Mouse (Mus musculus) stomach, postnatal 0 days (tissue): Measurements from ENCODE around the gene Nfe2l1. TPM values are rescaled to one million over a fixed set of nuclear protein-coding genes. Genes with fewer than 3 reads are reported as not detected.

Source experiments
- ATAC-seq: fragments of 200-750 bp; cut with Nextera tagmentation; 2 replicates; pipeline ENCODE4 v1.8.0; 2017; ENCODE audit not compliant: low FRiP score, low TSS enrichment
- DNase-seq: peaks from one replicate; pipeline ENCODE4 v3.0.0-alpha.2; 2016; ENCODE audit warnings: low spot score
- H3K27ac ChIP-seq: fragments of 300-500 bp; sonication (generic); replicated peaks from 2 replicates; pipeline ENCODE4 v1.5.1; 2014; ENCODE audit warnings: mild to moderate bottlenecking, control low read depth
- H3K27me3 ChIP-seq: fragments of 300-500 bp; sonication (generic); 2 replicates; pipeline ENCODE4 v1.6.1; 2014; ENCODE audit warnings: low read length; ENCODE audit not compliant: control insufficient read depth, insufficient read depth
- H3K36me3 ChIP-seq: fragments of 300-500 bp; sonication (generic); 2 replicates; pipeline ENCODE4 v1.6.1; 2014; ENCODE audit warnings: low read length, mixed read lengths; ENCODE audit not compliant: control insufficient read depth, insufficient read depth
- H3K4me1 ChIP-seq: fragments of 300-500 bp; sonication (generic); replicated peaks from 2 replicates; pipeline ENCODE4 v1.6.1; 2014; ENCODE audit warnings: antibody characterized with exemption; ENCODE audit not compliant: control insufficient read depth, insufficient read depth
- H3K4me2 ChIP-seq: fragments of 300-500 bp; sonication (generic); replicated peaks from 2 replicates; pipeline ENCODE4 v1.6.1; 2014; ENCODE audit warnings: low read depth, mild to moderate bottlenecking, control low read depth, moderate library complexity
- H3K4me3 ChIP-seq: fragments of 300-500 bp; sonication (generic); 2 replicates; pipeline ENCODE4 v1.5.1; 2014; ENCODE audit warnings: low read depth, low read length, control low read depth
- H3K9ac ChIP-seq: fragments of 300-500 bp; sonication (generic); 2 replicates; pipeline ENCODE4 v1.6.1; 2014; ENCODE audit warnings: mild to moderate bottlenecking, low read length, control low read depth, mixed read lengths
- H3K9me3 ChIP-seq: fragments of 300-500 bp; sonication (generic); 2 replicates; pipeline ENCODE4 v1.6.1; 2016; ENCODE audit warnings: low read length; ENCODE audit not compliant: control insufficient read depth
- CTCF ChIP-seq: IDR thresholded peaks from 2 replicates; pipeline ENCODE4 v1.5.1; 2016; ENCODE audit warnings: antibody characterized with exemption, low read depth, mild to moderate bottlenecking, moderate library complexity
- EP300 ChIP-seq: optimal IDR thresholded peaks from 2 replicates; pipeline ENCODE3; 2016; ENCODE audit warnings: antibody characterized with exemption
- whole genome bisulfite sequencing: fragments of 180-500 bp; shearing (Covaris S2); extraction: QIAGEN DNeasy Blood & Tissue Kit; methylation state at CpG from one replicate; pipeline ENCODE4 v1.1.7; 2014; 5-methylcytosine and 5-hydroxymethylcytosine counted together
- polyA plus RNA-seq: library from polyadenylated mRNA; unstranded; fragments of >200 nt; fragmentation: Nextera tagmentation; extraction: Ambion mirVana; gene quantifications from 2 replicates; pipeline ENCODE4 v1.2.1, GENCODE M21; 2015

Nfe2l1 gene
- polyA plus RNA-seq, 1 experiment from 2014 or later = 35.6 TPM

- WGBS = 2% methylated on average over 58 of the region's 59 CpGs
- TF ChIP-seq CTCF (peak; percentile 87), EP300 (no peak)
These were observed 52.5 kb downstream of the Nfe2l1 start, which contains the start of gene Snx11 for GRCm38 (mm10) chr11:96776968-96777962. TSS of gene Snx11 (minus strand) at chr11:96777559.

GRCm38 (mm10) chr11:96776068-96776467 lies 53.7 kb downstream of the Nfe2l1 start:
- Histone ChIP-seq H3K27me3 (no peaks in the 10 kb centered on the region), H3K9me3 (no peaks in the 10 kb centered on the region), H3K36me3 (peaks cover 10% of the 10 kb centered on the region; the same call in 1 of the 2 replicates), H3K4me1 (no peaks in the 10 kb centered on the region), H3K27ac (no peak overlapping the region), H3K4me3 (no peak overlapping the region), H3K4me2 (peak overlapping the region; percentile 88), H3K9ac (no peak overlapping the region)
- 46% methylated on average over 3 of the region's 3 CpGs for WGBS
- TF ChIP-seq CTCF (peak; percentile 55), EP300 (no peak)
- no peak for ATAC-seq
- no peak for DNase-seq

More at GRCm38 (mm10) chr11:96776968-96777962, 52.5 kb downstream of the Nfe2l1 start, which contains the start of gene Snx11:
- Histone ChIP-seq H3K4me3 (peak within 1 kb of the TSS; percentile 71), H3K4me1 (no peaks in the 10 kb centered on the region), H3K4me2 (peak within 1 kb of the TSS; percentile 88), H3K9me3 (no peaks in the 10 kb centered on the region), H3K9ac (peak within 1 kb of the TSS; percentile 63), H3K36me3 (peaks cover 3% of the 10 kb centered on the region; the same call in 1 of the 2 replicates), H3K27ac (peak within 1 kb of the TSS; percentile 70), H3K27me3 (no peaks in the 10 kb centered on the region)
- peak; percentile 100 for DNase-seq
- peak; percentile 100 for ATAC-seq

- H3K9me3 ChIP-seq = no peaks in the 10 kb centered on the region
These were observed 54.1 kb downstream of the Nfe2l1 start for GRCm38 (mm10) chr11:96775665-96776064.

GRCm38 (mm10) chr11:96775063-96775462 lies 54.7 kb downstream of the Nfe2l1 start:
- no peak overlapping the region for H3K27ac ChIP-seq
- H3K4me1 ChIP-seq = no peaks in the 10 kb centered on the region
- peaks cover 14% of the 10 kb centered on the region; the same call in 1 of the 2 replicates for H3K36me3 ChIP-seq
- no peak overlapping the region for H3K9ac ChIP-seq
- DNase-seq = no peak
- TF ChIP-seq CTCF (no peak), EP300 (no peak)
- H3K27me3 ChIP-seq = no peaks in the 10 kb centered on the region
- H3K4me2 ChIP-seq = no peak overlapping the region
- WGBS = 88% methylated on average over 8 of the region's 8 CpGs
- no peak overlapping the region for H3K4me3 ChIP-seq
- H3K9me3 ChIP-seq = no peaks in the 10 kb centered on the region
- no peak for ATAC-seq

More at GRCm38 (mm10) chr11:96775665-96776064, 54.1 kb downstream of the Nfe2l1 start:
- peaks cover 13% of the 10 kb centered on the region; the same call in 1 of the 2 replicates for H3K36me3 ChIP-seq
- no peaks in the 10 kb centered on the region for H3K27me3 ChIP-seq
- H3K9ac ChIP-seq = no peak overlapping the region
- no peak overlapping the region for H3K27ac ChIP-seq
- H3K4me2 ChIP-seq = no peak overlapping the region
- DNase-seq (no peak), ATAC-seq (no peak)
- TF ChIP-seq CTCF (no peak), EP300 (no peak)
- H3K4me3 ChIP-seq = no peak overlapping the region
- 76% methylated on average over 7 of the region's 7 CpGs for WGBS
- no peaks in the 10 kb centered on the region for H3K4me1 ChIP-seq

- H3K9ac ChIP-seq = no peak overlapping the region
- TF ChIP-seq EP300 (no peak), CTCF (peak; percentile 50)
- no peak overlapping the region for H3K4me3 ChIP-seq
- H3K4me2 ChIP-seq = no peak overlapping the region
- no peaks in the 10 kb centered on the region for H3K9me3 ChIP-seq
- H3K27me3 ChIP-seq = no peaks in the 10 kb centered on the region
- H3K36me3 ChIP-seq = peaks cover 14% of the 10 kb centered on the region; the same call in 1 of the 2 replicates
- no peak for ATAC-seq
- DNase-seq = no peak
- WGBS = 83% methylated on average over 3 of the region's 3 CpGs
- H3K4me1 ChIP-seq = no peaks in the 10 kb centered on the region
- H3K27ac ChIP-seq = no peak overlapping the region
These were observed 55.2 kb downstream of the Nfe2l1 start for GRCm38 (mm10) chr11:96774536-96774935.

GRCm38 (mm10) chr11:96772413-96772812 lies 57.4 kb downstream of the Nfe2l1 start:
- ATAC-seq (no peak), DNase-seq (no peak)
- Histone ChIP-seq H3K4me2 (no peak overlapping the region), H3K4me1 (no peaks in the 10 kb centered on the region), H3K27ac (no peak overlapping the region), H3K36me3 (peaks cover 14% of the 10 kb centered on the region; the same call in 1 of the 2 replicates), H3K9me3 (no peaks in the 10 kb centered on the region), H3K27me3 (no peaks in the 10 kb centered on the region), H3K4me3 (no peak overlapping the region), H3K9ac (no peak overlapping the region)
- TF ChIP-seq EP300 (no peak), CTCF (no peak)
- WGBS = 85% methylated on average over 9 of the region's 9 CpGs
